Mouse (Mus musculus) CH12.LX (cell line): ENCODE measurements around the gene Slc27a2. TPM values are rescaled to one million over a fixed set of nuclear protein-coding genes. Genes with fewer than 3 reads are reported as not detected.

Source experiments
- DNase-seq: peaks from one replicate; pipeline ENCODE4 v3.0.0-alpha.2; 2013; ENCODE audit errors: extremely low read depth
- H3K27ac ChIP-seq: 2 replicates; pipeline ENCODE4 v1.5.1; 2012; ENCODE audit warnings: low read depth, mild to moderate bottlenecking, control low read depth, moderate library complexity; ENCODE audit not compliant: insufficient read depth
- H3K27me3 ChIP-seq: replicated peaks from 2 replicates; pipeline ENCODE3; 2012; ENCODE audit warnings: inconsistent platforms
- H3K36me3 ChIP-seq, 2 experiments: replicated peaks in 1 of 2; 2 replicates each; pipeline versions ENCODE3 to v1.6.1; 2012; ENCODE audit warnings: inconsistent platforms in 1 of 2, low read length in 1 of 2, mild to moderate bottlenecking in 1 of 2, mixed read lengths in 1 of 2, moderate library complexity in 1 of 2; ENCODE audit not compliant: control insufficient read depth in 1 of 2, insufficient read depth in 1 of 2
- H3K4me1 ChIP-seq, 2 experiments: 2 replicates each; pipeline ENCODE4 v1.6.1; 2012; ENCODE audit warnings: inconsistent platforms in 1 of 2, moderate library complexity in 1 of 2; ENCODE audit not compliant: insufficient read depth in 2 of 2, control insufficient read depth in 1 of 2
- H3K4me2 ChIP-seq: 2 replicates; pipeline ENCODE4 v1.6.1; 2012; ENCODE audit warnings: low read depth, mild to moderate bottlenecking, control low read depth; ENCODE audit not compliant: poor library complexity, insufficient read depth, severe bottlenecking
- H3K4me3 ChIP-seq, 3 experiments: fragments of 150-350 bp in 1 of 3; sonication (generic) in 1 of 3; replicated peaks in 1 of 3; 2 replicates each; pipeline versions ENCODE3 to v1.5.1; 2011 to 2012; ENCODE audit warnings: low read depth in 2 of 3, low read length in 2 of 3, mild to moderate bottlenecking in 2 of 3, moderate library complexity in 2 of 3, control low read depth in 1 of 3, improper control_type of control experiment in 1 of 3, inconsistent platforms in 1 of 3, mixed read lengths in 1 of 3; ENCODE audit not compliant: poor library complexity in 1 of 3
- H3K79me2 ChIP-seq: replicated peaks from 2 replicates; pipeline ENCODE4 v1.6.1; 2012; ENCODE audit warnings: mild to moderate bottlenecking, moderate library complexity; ENCODE audit not compliant: control insufficient read depth, poor library complexity, insufficient read depth, severe bottlenecking; ENCODE audit errors: extremely low read depth
- H3K9ac ChIP-seq: 2 replicates; pipeline ENCODE4 v1.6.1; 2012; ENCODE audit warnings: low read depth, mild to moderate bottlenecking, control low read depth, moderate library complexity; ENCODE audit not compliant: insufficient read depth
- H3K9me3 ChIP-seq: replicated peaks from 2 replicates; pipeline ENCODE3; 2012; ENCODE audit warnings: low read length, inconsistent platforms, mixed read lengths
- BHLHE40 ChIP-seq: IDR thresholded peaks from 2 replicates; pipeline ENCODE4 v1.6.1; 2011; ENCODE audit warnings: mild to moderate bottlenecking, low read depth, low read length, improper control_type of control experiment
- CHD2 ChIP-seq: IDR thresholded peaks from 2 replicates; pipeline ENCODE4 v1.6.1; 2011; ENCODE audit warnings: low read length, improper control_type of control experiment
- CTCF ChIP-seq, 2 experiments: IDR thresholded peaks in 1 of 2; conservative IDR thresholded peaks in 1 of 2; 2 replicates each; pipeline ENCODE4 v1.5.1; 2011 to 2012; ENCODE audit warnings: low read depth in 2 of 2, low read length in 2 of 2, improper control_type of control experiment in 1 of 2, inconsistent platforms in 1 of 2, mild to moderate bottlenecking in 1 of 2, moderate library complexity in 1 of 2
- E2F4 ChIP-seq: IDR thresholded peaks from 2 replicates; pipeline ENCODE4 v1.6.1; 2011; ENCODE audit warnings: low read depth, low read length, improper control_type of control experiment; ENCODE audit not compliant: insufficient replicate concordance
- ELF1 ChIP-seq: IDR thresholded peaks from 2 replicates; pipeline ENCODE4 v1.6.1; 2014; ENCODE audit warnings: low read depth, mild to moderate bottlenecking, inconsistent platforms, low read length, improper control_type of control experiment
- ETS1 ChIP-seq: conservative IDR thresholded peaks from 2 replicates; pipeline ENCODE4 v1.6.1; 2012; ENCODE audit warnings: low read depth, mild to moderate bottlenecking, inconsistent platforms, low read length, improper control_type of control experiment, moderate library complexity
- GABPA ChIP-seq: IDR thresholded peaks from 2 replicates; pipeline ENCODE4 v1.6.1; 2012; ENCODE audit warnings: low read depth, low read length, improper control_type of control experiment, inconsistent platforms; ENCODE audit not compliant: insufficient replicate concordance
- HCFC1 ChIP-seq: IDR thresholded peaks from 2 replicates; pipeline ENCODE4 v1.6.1; 2012; ENCODE audit warnings: low read depth, mild to moderate bottlenecking, inconsistent platforms, low read length, improper control_type of control experiment
- JUN ChIP-seq: IDR thresholded peaks from 2 replicates; pipeline ENCODE4 v1.6.1; 2011; ENCODE audit warnings: low read depth, mild to moderate bottlenecking, low read length, improper control_type of control experiment, moderate library complexity; ENCODE audit not compliant: insufficient read depth
- JUND ChIP-seq: conservative IDR thresholded peaks from 2 replicates; pipeline ENCODE4 v1.6.1; 2011; ENCODE audit warnings: low read depth, low read length, improper control_type of control experiment
- KAT2A ChIP-seq: IDR thresholded peaks from 2 replicates; pipeline ENCODE4 v1.6.1; 2012; ENCODE audit warnings: low read length, improper control_type of control experiment, inconsistent platforms; ENCODE audit not compliant: insufficient replicate concordance
- MAFK ChIP-seq: IDR thresholded peaks from 2 replicates; pipeline ENCODE4 v1.6.1; 2011; ENCODE audit warnings: low read length, improper control_type of control experiment; ENCODE audit not compliant: insufficient replicate concordance
- MAX ChIP-seq: IDR thresholded peaks from 2 replicates; pipeline ENCODE4 v1.6.1; 2011; ENCODE audit warnings: low read length, improper control_type of control experiment
- MAZ ChIP-seq: IDR thresholded peaks from 2 replicates; pipeline ENCODE4 v1.6.1; 2012; ENCODE audit warnings: low read depth, mild to moderate bottlenecking, inconsistent platforms, low read length, improper control_type of control experiment, moderate library complexity
- MYC ChIP-seq: IDR thresholded peaks from 2 replicates; pipeline ENCODE4 v1.6.1; 2011; ENCODE audit warnings: low read depth, mild to moderate bottlenecking, improper control_type of control experiment, low read length
- NRF1 ChIP-seq: IDR thresholded peaks from 2 replicates; pipeline ENCODE4 v1.6.1; 2014; ENCODE audit warnings: low read depth, mild to moderate bottlenecking, inconsistent platforms, low read length, improper control_type of control experiment, moderate library complexity
- PAX5 ChIP-seq: IDR thresholded peaks from 2 replicates; pipeline ENCODE4 v1.6.1; 2012; ENCODE audit warnings: low read length, inconsistent platforms, mixed read lengths
- RCOR1 ChIP-seq: conservative IDR thresholded peaks from 2 replicates; pipeline ENCODE4 v1.6.1; 2012; ENCODE audit warnings: low read depth, mild to moderate bottlenecking, inconsistent platforms, low read length, improper control_type of control experiment
- SIN3A ChIP-seq: IDR thresholded peaks from 2 replicates; pipeline ENCODE4 v1.6.1; 2012; ENCODE audit warnings: low read length, improper control_type of control experiment, inconsistent platforms
- USF2 ChIP-seq: conservative IDR thresholded peaks from 2 replicates; pipeline ENCODE4 v1.6.1; 2011; ENCODE audit warnings: low read depth, low read length, improper control_type of control experiment
- ZC3H11A ChIP-seq: IDR thresholded peaks from 2 replicates; pipeline ENCODE4 v1.6.1; 2012; ENCODE audit warnings: low read depth, mild to moderate bottlenecking, inconsistent platforms, low read length, improper control_type of control experiment
- ZKSCAN1 ChIP-seq: IDR thresholded peaks from 2 replicates; pipeline ENCODE4 v1.6.1; 2012; ENCODE audit warnings: low read depth, inconsistent platforms, low read length, improper control_type of control experiment, borderline replicate concordance
- dilution Hi-C: fragments of 300-500 bp; cut with MboI; formaldehyde crosslinking; loops from 2 replicates; pipeline ENCODE4 v1.14.3; 2020; ENCODE audit warnings: low sequenced_read_pairs; ENCODE audit not compliant: extremely low pct_unique_long_range_greater_than_20kb, extremely low pct_ligation_motif_present
- in situ Hi-C: fragments of 300-500 bp; cut with MboI; formaldehyde crosslinking; loops from 3 replicates; pipeline ENCODE4 v1.14.3; 2019; ENCODE audit warnings: low sequenced_read_pairs, low pct_ligation_motif_present, low pct_unique_long_range_greater_than_20kb, mixed read lengths
- polyA plus RNA-seq: library from polyadenylated mRNA; unstranded; fragments of >175 nt; gene quantifications from 2 replicates; pipeline ENCODE4 v1.2.1, GENCODE M21; 2012; ENCODE audit warnings: low read depth; ENCODE audit not compliant: insufficient read length
- total RNA-seq, 2 experiments: library from RNA; depleted of rRNA; stranded (reverse); fragments of 300-350 nt in 1 of 2; fragments of >200 nt in 1 of 2; gene quantifications; 2 replicates each; pipeline ENCODE4 v1.2.3; 2012 to 2014

The Slc27a2 gene
- total and polyA plus RNA-seq, 3 experiments = not detected

- TF ChIP-seq MAZ = no peak
- TF ChIP-seq ETS1 = no peak
- no peak for TF ChIP-seq SIN3A
- no peak for TF ChIP-seq HCFC1
- TF ChIP-seq PAX5 = no peak
- no peak for TF ChIP-seq JUN
- TF ChIP-seq ZKSCAN1 = no peak
- no peak for TF ChIP-seq E2F4
- TF ChIP-seq ELF1 = no peak
- TF ChIP-seq MYC = no peak
- TF ChIP-seq GABPA = no peak
- TF ChIP-seq KAT2A = no peak
- no peak for TF ChIP-seq MAFK
- TF ChIP-seq RCOR1 = no peak
- Histone ChIP-seq H3K79me2 (no peaks in the 10 kb centered on the region), H3K4me2 (no peak overlapping the region), H3K9ac (no peak overlapping the region), H3K27me3 (no peaks in the 10 kb centered on the region), H3K4me3 (no peak overlapping the region), H3K9me3 (no peaks in the 10 kb centered on the region), H3K36me3 (no peaks in the 10 kb centered on the region), H3K27ac (no peak overlapping the region), H3K4me1 (no peaks in the 10 kb centered on the region)
- dilution Hi-C loops (no loop called here), in situ Hi-C loops (no loop called here)
- DNase-seq = no peak
Measured at GRCm38 (mm10) chr2:126540390-126540925, 11.7 kb upstream of the Slc27a2 start.

GRCm38 (mm10) chr2:126542211-126542610 is 10.0 kb upstream of the Slc27a2 start:
- H3K4me1 ChIP-seq = no peaks in the 10 kb centered on the region
- dilution Hi-C loops = no loop called here
- no peaks in the 10 kb centered on the region for H3K36me3 ChIP-seq
- H3K27ac ChIP-seq = no peak overlapping the region
- no peaks in the 10 kb centered on the region for H3K9me3 ChIP-seq
- H3K9ac ChIP-seq = no peak overlapping the region
- H3K79me2 ChIP-seq = no peaks in the 10 kb centered on the region
- TF ChIP-seq MAX = no peak
- TF ChIP-seq USF2 = no peak
- TF ChIP-seq MAZ = no peak
- no peak for TF ChIP-seq E2F4
- TF ChIP-seq ZC3H11A = no peak
- TF ChIP-seq PAX5 = no peak
- TF ChIP-seq NRF1 = no peak
- no peak for TF ChIP-seq MYC
- no peak for TF ChIP-seq CHD2
- TF ChIP-seq JUND = no peak
- no peak for TF ChIP-seq CTCF (conservative IDR thresholded peaks at IDR 0.05 in 1 of 2, IDR thresholded peaks at IDR 0.05 in 1 of 2; ENCODE audit: low read depth in 2 of 2, low read length in 2 of 2)
- no peak for TF ChIP-seq BHLHE40
- TF ChIP-seq, all 38 proteins: peak for 0
- in situ Hi-C loops = no loop called here
- no peaks in the 10 kb centered on the region for H3K27me3 ChIP-seq
- H3K4me3 ChIP-seq = no peak overlapping the region
- no peak for DNase-seq
- no peak overlapping the region for H3K4me2 ChIP-seq
